Comparison of ENCODE assay signal across 21 mouse cellular contexts in the genomic region with DNA sequence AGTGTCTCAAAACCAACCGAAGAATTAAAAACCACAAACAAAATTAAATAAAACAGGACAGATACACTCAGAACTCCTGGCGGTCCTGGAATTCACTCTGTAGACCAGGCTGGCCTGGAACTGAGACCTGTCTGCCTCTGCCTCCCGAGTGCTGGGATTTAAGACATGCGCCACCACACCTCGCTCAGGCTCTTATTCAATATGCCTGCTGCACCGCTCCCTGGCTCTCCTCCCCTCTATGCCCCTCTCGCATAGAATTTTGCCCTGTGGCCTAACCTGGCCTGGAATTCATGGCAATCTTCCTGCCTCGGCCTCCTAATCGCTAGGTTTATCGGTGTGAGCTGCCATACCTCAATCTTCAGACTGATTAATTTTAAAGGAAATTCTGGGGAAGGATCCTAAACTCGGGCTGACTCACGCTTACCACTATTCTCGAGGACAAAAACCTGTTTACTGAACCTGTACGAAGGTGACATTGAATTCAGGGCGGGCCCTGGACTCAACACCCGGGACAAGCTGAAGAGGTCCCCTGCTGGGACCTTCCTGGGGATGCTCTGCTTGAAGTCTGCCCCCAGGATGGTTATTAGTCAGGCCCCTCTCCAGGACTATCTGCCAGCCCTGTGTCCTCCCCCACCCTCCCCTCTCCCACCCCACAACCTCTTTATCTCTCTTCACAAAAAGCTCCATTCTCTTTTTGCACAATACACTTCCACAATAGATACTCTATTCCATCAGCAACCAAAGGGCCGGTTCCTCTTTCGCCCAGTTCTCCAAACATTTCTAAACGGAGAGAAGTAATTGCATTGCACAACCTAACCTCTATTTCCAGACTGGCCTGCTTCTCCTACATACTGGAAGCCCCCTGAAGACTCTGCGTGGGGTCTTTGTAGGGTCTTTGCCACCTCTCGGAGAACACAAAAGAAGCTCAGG. TPM values are rescaled to one million over a fixed set of nuclear protein-coding genes. Genes with fewer than 3 reads are reported as not detected.
A peak's percentile ranks its signal among the peaks of the same experiment; 100 is the strongest.
DNase-seq lines count a peak whose midpoint lies in the region; ATAC-seq and TF ChIP-seq lines count a peak whose summit lies in the region.
"Had no signal": no experiment of that assay in that cellular context is flagged by ENCODE, and none has a peak within 500 bp of the region (broad histone marks: within the 10 kb centered on the region; RNA-seq: fewer than 3 reads in every experiment).

No protein-coding gene starts in this region.

- no peak overlapping the region for H3K9ac ChIP-seq in stomach, postnatal 0 days (ENCODE audit: low read length)
- H3K9ac ChIP-seq: forebrain, embryonic 13.5 days; hindbrain, embryonic 13.5 days; limb, embryonic 13.5 days had no signal

- H3K27ac ChIP-seq in spleen, adult 2 months (ENCODE audit: insufficient read depth, low read length), result peak overlapping the region; percentile 21; the same call in 1 of the 2 replicates
- no peak overlapping the region for H3K27ac ChIP-seq in stomach, postnatal 0 days (replicated peaks)
- H3K27ac ChIP-seq: forebrain, embryonic 13.5 days; hindbrain, embryonic 13.5 days; limb, embryonic 13.5 days had no signal

- no peak for DNase-seq in spleen, adult 2 months (ENCODE audit: low read depth in 1 of 2, low spot score in 2 of 2)
- no peak for DNase-seq in spleen, adult 18-20 months
- peak; percentile 94 for DNase-seq in R1 (ENCODE audit: low read depth, low spot score)
- no peak for DNase-seq in stomach, postnatal 0 days (ENCODE audit: low spot score)
- no peak for DNase-seq in frontal cortex, adult 2 months (ENCODE audit: extremely low spot score in 1 of 2, low spot score in 1 of 2)
- no peak for DNase-seq in spleen, postnatal 36 days (ENCODE audit: low spot score in 2 of 2)
- DNase-seq: adrenal gland, postnatal 14 days; cerebellum, adult 8-10 months; gastrocnemius, postnatal 25 days; heart, postnatal 10 days; kidney, adult 9 months; kidney, postnatal 36 days; layer of hippocampus, adult 9-11 months; thymus, adult 18-20 months had no signal

- TF ChIP-seq POLR2A in spleen, adult 2 months (IDR thresholded peaks at IDR 0.05; ENCODE audit: low read depth, low read length), result no peak

- WGBS in spleen, adult 2 months, result 84% methylated on average over 21 of the region's 21 CpGs
- 79% methylated on average over 21 of the region's 21 CpGs for WGBS in stomach, postnatal 0 days

- TF ChIP-seq CTCF in spleen, adult 2 months (IDR thresholded peaks at IDR 0.05; ENCODE audit: extremely low read depth, insufficient read depth, insufficient read length, insufficient replicate concordance), result no peak
- TF ChIP-seq CTCF in stomach, postnatal 0 days (IDR thresholded peaks at IDR 0.05; ENCODE audit: low read depth), result no peak

- H3K9me3 ChIP-seq in stomach, postnatal 0 days (ENCODE audit: control insufficient read depth, low read length), result no peaks in the 10 kb centered on the region
- H3K9me3 ChIP-seq: forebrain, embryonic 13.5 days; hindbrain, embryonic 13.5 days; limb, embryonic 13.5 days had no signal

- peaks cover 2% of the 10 kb centered on the region; the same call in 1 of the 2 replicates for H3K4me1 ChIP-seq in spleen, adult 2 months (ENCODE audit: control insufficient read depth, insufficient read depth, insufficient read length)
- H3K4me1 ChIP-seq in stomach, postnatal 0 days (replicated peaks; ENCODE audit: control insufficient read depth, insufficient read depth), result no peaks in the 10 kb centered on the region
- H3K4me1 ChIP-seq: forebrain, embryonic 13.5 days; hindbrain, embryonic 13.5 days; limb, embryonic 13.5 days had no signal

- H3K36me3 ChIP-seq in spleen, adult 2 months (ENCODE audit: control insufficient read depth, insufficient read depth, low read length), result no peaks in the 10 kb centered on the region
- H3K36me3 ChIP-seq in stomach, postnatal 0 days (ENCODE audit: control insufficient read depth, insufficient read depth, low read length), result no peaks in the 10 kb centered on the region
- H3K36me3 ChIP-seq: hindbrain, embryonic 13.5 days; limb, embryonic 13.5 days had no signal

- peak; percentile 49 for ATAC-seq in common myeloid progenitor, adult 5-6 weeks (replicated peaks; ENCODE audit: low read depth, poor library complexity, severe bottlenecking)
- 0 out of 2 replicates have a peak, but pooled peaks have one; percentile 14 for ATAC-seq in stomach, postnatal 0 days (ENCODE audit: low FRiP score, low TSS enrichment)
- no peak for ATAC-seq in erythroid progenitor cell, adult 5-6 weeks (replicated peaks; ENCODE audit: low FRiP score, poor library complexity, severe bottlenecking)
- ATAC-seq: forebrain, embryonic 13.5 days had no signal

- H3K27me3 ChIP-seq in spleen, adult 2 months (ENCODE audit: control insufficient read depth, insufficient read depth, low read length), result no peaks in the 10 kb centered on the region
- no peaks in the 10 kb centered on the region for H3K27me3 ChIP-seq in stomach, postnatal 0 days (ENCODE audit: control insufficient read depth, insufficient read depth, low read length)
- H3K27me3 ChIP-seq: forebrain, embryonic 13.5 days; hindbrain, embryonic 13.5 days; limb, embryonic 13.5 days had no signal

- no peak overlapping the region for H3K4me2 ChIP-seq in stomach, postnatal 0 days (replicated peaks; ENCODE audit: low read depth)
- H3K4me2 ChIP-seq: forebrain, embryonic 13.5 days; heart, embryonic 11.5 days; hindbrain, embryonic 13.5 days; limb, embryonic 13.5 days; midbrain, embryonic 11.5 days had no signal

- no peak overlapping the region for H3K4me3 ChIP-seq in spleen, adult 2 months (ENCODE audit: extremely low read depth, insufficient read depth, insufficient read length)
- no peak overlapping the region for H3K4me3 ChIP-seq in stomach, postnatal 0 days (ENCODE audit: low read depth, low read length)
- H3K4me3 ChIP-seq: forebrain, embryonic 13.5 days; hindbrain, embryonic 13.5 days; limb, embryonic 13.5 days had no signal

- TF ChIP-seq EP300 in stomach, postnatal 0 days (optimal IDR thresholded peaks at IDR 0.05), result no peak

RNA-seq across cellular contexts. Expression of a gene that starts 9.5 kb away (rescaled TPM):
- polyA plus RNA-seq in spleen, adult 2 months (2012; rRNA removed), result 45.3 and 57.7 TPM in 2 replicates
- total RNA-seq in common myeloid progenitor, adult 5-6 weeks (2017), result 17.8 and 20.4 TPM in 2 replicates
- 10.3 and 12.0 TPM in 2 replicates for polyA plus RNA-seq in stomach, postnatal 0 days (2015; fragmentation: Nextera tagmentation; extraction: Ambion mirVana)
- 19.5 and 20.2 TPM in 2 replicates for polyA plus RNA-seq in frontal cortex, adult 2 months (2012; rRNA removed)
- 5.4 and 10.9 TPM in 2 replicates for total RNA-seq in erythroid progenitor cell, adult 5-6 weeks (2015; ENCODE audit: low replicate concordance)
- 2.4 and 3.6 TPM in 2 replicates for total RNA-seq in erythroid progenitor cell, adult 5-6 weeks (2017; ENCODE audit: low replicate concordance)
